Mouse (Mus musculus): ENCODE data around the gene Upp2.

Upp2 gene

GRCm38 (mm10) chr2:58680794-58681193 is 113.7 kb downstream of the Upp2 start:
- no peak for DNase-seq (ENCODE audit: low spot score)

- no peak for DNase-seq (ENCODE audit: low spot score)
Observed at GRCm38 (mm10) chr2:58681394-58681793, 114.3 kb downstream of the Upp2 start.

- DNase-seq (ENCODE audit: low spot score) = no peak
Observed at GRCm38 (mm10) chr2:58697501-58697900, 130.4 kb downstream of the Upp2 start.

GRCm38 (mm10) chr2:58699931-58700330 is 132.8 kb downstream of the Upp2 start:
- DNase-seq (ENCODE audit: low spot score) = no peak

GRCm38 (mm10) chr2:58700354-58700753 is 133.3 kb downstream of the Upp2 start:
- no peak for DNase-seq (ENCODE audit: low spot score)

GRCm38 (mm10) chr2:58701627-58702026 is 134.5 kb downstream of the Upp2 start:
- DNase-seq (ENCODE audit: low spot score) = no peak

GRCm38 (mm10) chr2:58703226-58703625 is 136.1 kb downstream of the Upp2 start:
- DNase-seq (ENCODE audit: low spot score) = no peak

- no peak for DNase-seq (ENCODE audit: low spot score)
Observed at GRCm38 (mm10) chr2:58703646-58704045, 136.5 kb downstream of the Upp2 start.

- DNase-seq (ENCODE audit: low spot score) = no peak
Observed at GRCm38 (mm10) chr2:58704576-58704975, 137.5 kb downstream of the Upp2 start.

GRCm38 (mm10) chr2:58707676-58708075 is 140.6 kb downstream of the Upp2 start:
- no peak for DNase-seq (ENCODE audit: low spot score)

- no peak for DNase-seq (ENCODE audit: low spot score)
Observed at GRCm38 (mm10) chr2:58710234-58710633, 143.1 kb downstream of the Upp2 start.

- DNase-seq (ENCODE audit: low spot score) = no peak
Observed at GRCm38 (mm10) chr2:58711049-58711448, 144.0 kb downstream of the Upp2 start.

- DNase-seq (ENCODE audit: low spot score) = no peak
Observed at GRCm38 (mm10) chr2:58711491-58711890, 144.4 kb downstream of the Upp2 start.

- no peak for DNase-seq (ENCODE audit: low spot score)
Observed at GRCm38 (mm10) chr2:58711935-58712334, 144.8 kb downstream of the Upp2 start.

GRCm38 (mm10) chr2:58717898-58718297 is 150.8 kb downstream of the Upp2 start:
- DNase-seq (ENCODE audit: low spot score) = no peak

- no peak for DNase-seq (ENCODE audit: low spot score)
Observed at GRCm38 (mm10) chr2:58737192-58737820, 170.2 kb downstream of the Upp2 start.

- no peak for DNase-seq (ENCODE audit: low spot score)
Observed at GRCm38 (mm10) chr2:58741213-58741612, 174.1 kb downstream of the Upp2 start.

- no peak for DNase-seq (ENCODE audit: low spot score)
Observed at GRCm38 (mm10) chr2:58742026-58742425, 174.9 kb downstream of the Upp2 start.

GRCm38 (mm10) chr2:58743446-58743845 is 176.3 kb downstream of the Upp2 start:
- no peak for DNase-seq (ENCODE audit: low spot score)

- DNase-seq (ENCODE audit: low spot score) = no peak
Observed at GRCm38 (mm10) chr2:58747483-58748229, 180.6 kb downstream of the Upp2 start.

- no peak for DNase-seq (ENCODE audit: low spot score)
Observed at GRCm38 (mm10) chr2:58748296-58748695, 181.2 kb downstream of the Upp2 start.

GRCm38 (mm10) chr2:58752891-58753290 is 185.8 kb downstream of the Upp2 start:
- DNase-seq (ENCODE audit: low spot score) = no peak

- DNase-seq (ENCODE audit: low spot score) = no peak
Observed at GRCm38 (mm10) chr2:58754736-58755135, 187.6 kb downstream of the Upp2 start.

GRCm38 (mm10) chr2:58758081-58758480 is 191.0 kb downstream of the Upp2 start:
- no peak for DNase-seq (ENCODE audit: low spot score)

Measured in spleen, adult 12 weeks (tissue).